Mouse (Mus musculus): ENCODE results near the gene Egfl8.

Gene Egfl8

GRCm38 (mm10) chr17:34596098-34596497, 19.7 kb downstream of the Egfl8 start:
- DNase-seq (ENCODE audit: low spot score): no peak

DNA sequence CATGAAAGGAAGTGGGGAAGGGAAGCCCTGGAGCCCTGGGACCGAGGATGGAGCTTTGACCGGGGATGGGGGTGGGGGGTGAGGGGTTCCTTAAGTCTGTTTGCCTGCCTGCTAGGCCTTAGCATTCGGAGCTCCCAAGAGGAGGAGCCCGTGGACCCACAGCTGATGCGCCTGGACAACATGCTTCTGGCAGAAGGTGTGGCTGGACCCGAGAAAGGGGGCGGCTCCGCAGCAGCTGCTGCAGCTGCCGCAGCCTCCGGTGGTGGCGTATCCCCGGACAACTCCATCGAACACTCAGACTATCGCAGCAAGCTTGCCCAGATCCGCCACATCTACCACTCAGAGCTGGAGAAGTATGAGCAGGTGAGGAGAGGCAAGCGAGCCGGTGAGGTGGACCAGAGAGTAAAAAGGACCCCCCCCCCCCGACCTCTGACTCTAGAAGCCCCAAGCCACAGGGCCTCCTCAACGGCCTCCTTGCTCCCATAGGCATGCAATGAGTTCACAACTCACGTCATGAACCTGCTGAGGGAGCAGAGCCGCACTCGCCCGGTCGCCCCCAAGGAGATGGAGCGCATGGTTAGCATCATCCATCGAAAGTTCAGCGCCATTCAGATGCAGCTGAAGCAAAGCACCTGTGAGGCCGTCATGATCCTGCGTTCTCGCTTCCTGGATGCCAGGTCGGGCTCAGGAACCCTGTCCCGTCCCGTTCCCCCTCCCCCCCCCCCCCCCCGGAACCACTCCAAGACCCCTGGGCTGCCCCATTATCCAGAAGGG, 21.8 kb downstream of the Egfl8 start:
- DNase-seq (ENCODE audit: low spot score): no peak

DNA sequence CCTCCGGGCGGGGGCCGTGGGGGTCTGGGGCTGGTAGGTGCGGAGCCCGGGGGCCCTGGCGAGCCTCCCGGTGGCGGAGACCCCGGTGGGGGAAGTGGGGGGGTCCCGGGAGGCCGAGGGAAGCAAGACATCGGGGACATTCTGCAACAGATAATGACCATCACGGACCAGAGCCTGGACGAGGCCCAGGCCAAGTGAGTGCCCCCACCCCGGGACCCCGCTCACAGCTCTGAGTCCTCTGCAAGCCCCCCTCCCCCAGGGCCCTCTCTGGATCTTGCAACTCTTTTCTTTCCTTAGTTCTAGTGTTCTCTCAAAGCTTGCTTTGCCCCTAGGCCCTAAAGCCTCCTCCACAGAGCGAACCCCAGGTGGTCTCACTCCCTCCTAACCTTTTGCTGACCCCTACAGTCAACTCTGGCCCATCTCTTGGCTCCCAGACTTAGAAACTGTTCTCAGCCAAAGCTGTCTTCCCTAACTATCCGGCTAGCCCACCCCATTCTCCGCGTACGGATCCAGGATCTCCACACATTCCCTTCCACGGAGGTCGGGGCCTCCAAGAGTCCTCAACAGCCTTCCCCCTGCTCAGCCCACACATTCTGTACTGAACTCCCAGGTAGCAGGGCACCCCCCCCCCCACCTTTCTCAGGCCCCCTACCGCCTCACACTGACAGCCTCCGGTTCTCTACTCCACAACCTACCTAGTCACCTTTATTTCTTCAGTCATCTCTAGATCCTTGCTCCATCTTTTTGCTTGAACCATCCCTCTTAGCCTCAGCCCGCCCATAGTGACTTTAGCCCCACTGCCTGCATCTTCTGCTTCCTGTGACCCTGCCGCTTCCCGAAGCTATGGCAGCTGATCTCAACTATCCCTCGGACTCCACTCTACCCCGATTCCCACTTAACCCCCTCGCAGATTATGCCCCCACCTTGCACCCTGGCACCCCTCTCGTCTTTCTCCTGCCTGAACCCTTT, 22.9 kb downstream of the Egfl8 start:
- DNase-seq (ENCODE audit: low spot score): no peak

GRCm38 (mm10) chr17:34591994-34592375, 23.8 kb downstream of the Egfl8 start:
- DNase-seq (ENCODE audit: low spot score): no peak

- no peak for DNase-seq (ENCODE audit: low spot score)
Observed at GRCm38 (mm10) chr17:34591029-34591993, 24.5 kb downstream of the Egfl8 start, which contains the start of gene Pbx2. Gene Pbx2, plus strand, starts transcription at chr17:34591266.

DNA sequence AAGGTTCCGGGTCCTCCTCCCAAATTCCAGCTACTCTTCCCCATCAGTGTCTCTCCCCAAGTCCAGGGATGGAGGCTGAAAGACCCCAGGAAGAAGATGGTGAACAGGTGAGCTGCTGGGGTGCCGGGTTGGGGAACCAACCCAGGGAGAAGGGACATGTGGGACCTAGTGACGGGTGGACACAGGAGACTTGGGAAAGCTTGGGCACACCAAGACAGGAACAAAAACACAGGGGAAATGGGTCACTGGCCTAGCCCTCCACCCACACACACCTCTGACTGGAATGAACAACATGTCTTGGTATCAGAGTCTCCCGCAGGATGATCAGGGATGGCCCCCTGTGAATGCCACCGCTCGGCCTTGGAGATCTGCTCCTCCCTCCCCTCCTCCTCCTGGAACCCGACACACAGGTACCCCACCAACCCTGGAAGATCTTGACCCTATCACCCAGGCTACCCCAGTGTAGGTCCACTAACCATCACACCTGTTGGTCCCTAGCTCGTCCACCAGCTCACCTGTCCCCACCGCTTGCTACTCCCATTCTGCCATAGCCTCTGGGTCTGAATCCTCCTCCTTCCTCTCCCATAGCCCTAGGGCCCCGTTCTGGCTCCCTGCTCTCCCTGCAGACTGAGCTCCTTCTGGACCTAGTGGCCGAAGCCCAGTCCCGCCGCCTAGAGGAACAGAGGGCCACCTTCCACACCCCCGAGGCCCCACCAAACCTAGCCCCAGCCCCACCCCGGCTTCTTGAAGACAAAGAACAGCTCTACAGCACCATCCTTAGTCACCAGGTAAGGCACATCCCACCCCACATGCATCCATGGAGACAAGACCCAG, 25.4 kb downstream of the Egfl8 start:
- no peak for DNase-seq (ENCODE audit: low spot score)

GRCm38 (mm10) chr17:34589681-34590101, 26.1 kb downstream of the Egfl8 start, which contains the start of gene Gpsm3:
Gene Gpsm3, plus strand, starts transcription at chr17:34589806.
- DNase-seq (ENCODE audit: low spot score): no peak

- DNase-seq (ENCODE audit: low spot score): no peak
Observed at GRCm38 (mm10) chr17:34589206-34589605, 26.6 kb downstream of the Egfl8 start.

DNA sequence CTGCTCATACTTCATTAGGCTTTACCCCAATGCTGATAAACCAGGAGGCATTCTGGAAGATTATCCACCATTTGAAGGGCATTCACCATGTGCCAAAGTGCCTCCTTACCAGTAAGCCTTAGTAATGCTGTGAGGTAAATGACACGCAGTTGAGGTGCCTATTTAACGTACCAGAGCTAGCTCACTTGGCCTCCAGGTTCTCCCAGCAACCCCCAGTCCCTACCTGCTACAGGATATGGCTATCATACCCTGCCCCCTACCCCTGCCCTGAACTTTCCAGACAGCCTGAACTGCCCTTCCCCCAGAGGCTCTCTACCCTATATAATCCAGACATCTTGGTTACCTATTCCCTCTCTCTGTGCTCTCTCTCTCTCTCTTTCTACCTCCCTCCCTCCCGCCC, 27.0 kb downstream of the Egfl8 start:
- no peak for DNase-seq (ENCODE audit: low spot score)

- DNase-seq (ENCODE audit: low spot score): no peak
Observed at GRCm38 (mm10) chr17:34587814-34588213, 28.0 kb downstream of the Egfl8 start.

GRCm38 (mm10) chr17:34587423-34587811, 28.4 kb downstream of the Egfl8 start:
- peak; percentile 99 for DNase-seq (ENCODE audit: low spot score)

DNA sequence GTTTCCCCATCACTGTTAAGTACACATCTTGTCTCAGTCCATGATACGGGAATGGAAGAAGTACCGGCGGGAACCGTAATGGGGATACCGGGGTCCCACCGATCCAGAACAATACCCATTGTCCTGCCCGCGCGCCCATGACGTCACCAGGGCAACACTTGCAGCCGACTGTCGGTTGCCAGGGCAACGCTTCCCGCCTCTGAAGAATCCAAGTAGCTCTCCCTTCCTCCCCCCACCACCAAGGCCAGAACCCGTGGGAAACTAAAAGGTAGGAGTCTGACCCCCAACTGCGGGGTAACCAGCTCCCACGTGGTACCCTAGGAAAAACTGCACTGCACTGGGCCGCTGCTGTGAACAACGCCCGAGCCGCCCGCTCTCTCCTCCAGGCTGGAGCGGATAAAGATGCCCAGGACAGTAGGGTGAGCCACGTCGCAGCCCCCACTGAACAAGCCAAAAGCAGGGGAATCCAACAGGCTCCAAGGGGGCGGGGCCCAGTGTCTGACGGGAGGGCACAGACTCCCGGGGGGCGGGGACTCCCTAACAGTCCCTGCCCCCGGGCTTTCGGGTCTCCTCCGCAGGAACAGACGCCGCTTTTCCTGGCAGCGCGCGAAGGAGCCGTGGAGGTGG, 28.9 kb downstream of the Egfl8 start:
- DNase-seq (ENCODE audit: low spot score): peak; percentile 87

GRCm38 (mm10) chr17:34585877-34586771, 29.6 kb downstream of the Egfl8 start:
- DNase-seq (ENCODE audit: low spot score): no peak

GRCm38 (mm10) chr17:34585121-34585520, 30.6 kb downstream of the Egfl8 start:
- no peak for DNase-seq (ENCODE audit: low spot score)

DNA sequence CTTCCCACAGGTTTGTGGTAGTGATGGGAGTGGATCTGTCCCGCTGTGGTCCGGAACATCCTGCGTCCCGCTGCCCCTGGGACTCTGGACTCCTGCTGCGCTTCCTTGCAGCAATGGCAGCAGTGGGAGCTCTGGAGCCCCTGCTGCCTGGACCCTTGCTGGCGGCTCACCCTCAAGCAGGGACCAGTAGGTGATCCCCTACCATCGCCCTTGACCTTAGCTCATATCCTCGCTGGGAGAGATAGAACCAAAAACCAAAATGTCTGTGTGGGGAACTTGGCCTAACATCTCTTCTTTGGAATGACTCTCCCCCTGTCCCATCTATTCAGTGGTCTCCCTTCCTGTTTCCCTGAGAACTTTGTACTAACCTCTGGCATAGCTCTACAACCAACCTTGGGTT, 32.0 kb downstream of the Egfl8 start:
- no peak for DNase-seq (ENCODE audit: low spot score)

- no peak for DNase-seq (ENCODE audit: low spot score)
Observed at GRCm38 (mm10) chr17:34583397-34583796, 32.4 kb downstream of the Egfl8 start.

- DNase-seq (ENCODE audit: low spot score): no peak
Observed at GRCm38 (mm10) chr17:34582528-34582927, 33.2 kb downstream of the Egfl8 start.

DNA sequence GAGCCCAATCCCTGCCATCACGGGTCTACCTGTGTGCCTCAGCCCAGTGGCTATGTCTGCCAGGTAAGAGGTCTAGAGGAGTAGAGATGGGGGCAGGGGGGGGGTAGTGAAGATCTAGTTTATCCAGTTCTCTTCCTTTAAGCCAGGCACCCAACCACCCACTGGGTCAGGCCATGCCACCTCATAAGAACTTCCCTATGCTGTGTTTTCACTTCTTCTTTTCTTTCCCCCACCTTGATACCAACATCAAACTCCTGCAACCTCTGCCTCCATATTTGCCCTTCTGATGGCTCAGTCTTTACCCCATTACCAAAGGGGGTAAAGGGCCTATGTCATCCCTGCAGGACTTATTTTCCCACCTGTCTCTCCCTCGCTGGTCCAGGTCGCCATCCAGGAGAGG, 37.7 kb downstream of the Egfl8 start:
- DNase-seq (ENCODE audit: low spot score): no peak

DNA sequence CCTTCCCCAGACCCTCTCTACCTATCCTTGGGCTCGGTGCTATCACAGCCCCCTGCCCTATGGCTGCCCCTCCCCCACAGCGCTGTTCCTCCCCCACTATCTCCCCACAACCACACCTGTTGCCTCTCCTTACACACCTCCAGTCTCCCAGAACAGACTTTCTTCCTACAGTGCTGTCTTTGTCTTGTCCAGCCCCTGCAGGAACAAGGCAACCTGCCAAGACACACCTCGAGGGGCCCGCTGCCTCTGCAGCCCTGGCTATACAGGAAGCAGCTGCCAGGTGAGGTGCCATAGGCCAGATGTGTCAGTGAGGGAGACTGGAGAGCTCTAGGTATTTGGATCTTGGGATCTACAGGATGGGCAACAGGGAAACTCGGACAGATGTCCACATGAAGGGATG, 39.2 kb downstream of the Egfl8 start:
- DNase-seq (ENCODE audit: low spot score): no peak

All from left cerebral cortex, adult 11 months (tissue).